Mouse (Mus musculus) thymus, adult 2 months (tissue): ENCODE results near the gene Aldh1l1.
A peak's percentile ranks its signal among the peaks of the same experiment; 100 is the strongest.

Source experiments
- CTCF ChIP-seq: fragments of 200-500 bp; IDR thresholded peaks from 2 replicates; pipeline ENCODE4 v1.5.1; 2012; ENCODE audit warnings: mild to moderate bottlenecking, control low read depth, low read length, moderate library complexity, borderline replicate concordance; ENCODE audit not compliant: control insufficient read depth, poor library complexity, insufficient read depth; ENCODE audit errors: extremely low read depth
- POLR2A ChIP-seq: fragments of 200-500 bp; IDR thresholded peaks from 2 replicates; pipeline ENCODE4 v1.6.1; 2012; ENCODE audit warnings: mild to moderate bottlenecking, low read length, control low read depth, moderate library complexity; ENCODE audit not compliant: control insufficient read depth, poor library complexity, insufficient read depth; ENCODE audit errors: extremely low read depth

- TF ChIP-seq CTCF (peak; percentile 94), POLR2A (no peak)
Measured at GRCm38 (mm10) chr6:90537941-90538340, 51.7 kb downstream of the Aldh1l1 start.
